Mouse (Mus musculus): Measurements from ENCODE around the gene Gm7954. TPM values are rescaled to one million over a fixed set of nuclear protein-coding genes. Genes with fewer than 3 reads are reported as not detected.
A peak's percentile ranks its signal among the peaks of the same experiment; 100 is the strongest.
"Not testable (repeated sequence)": the region's sequence is repeated elsewhere in the genome, so short reads cannot be mapped to it uniquely, and the experiment has no call there.

Gm7954 gene
- polyA plus RNA-seq (2016; fragmentation: Nextera tagmentation; extraction: Ambion mirVana) = not detected in 2 replicates

- H3K36me3 ChIP-seq (replicated peaks); DNase-seq (ENCODE audit: extremely low spot score, low spot score); H3K27ac ChIP-seq; H3K4me1 ChIP-seq; H3K27me3 ChIP-seq (ENCODE audit: poor library complexity, severe bottlenecking); H3K4me3 ChIP-seq; H3K9me3 ChIP-seq: not testable (repeated sequence)
- WGBS = no CpG with 5 or more reads among the region's 2 CpGs
Measured at GRCm38 (mm10) chr14:41453418-41453817, at the start of gene Gm7954. TSS of gene Gm7954 (minus strand) at chr14:41453518.

- H3K27me3 ChIP-seq (ENCODE audit: poor library complexity, severe bottlenecking); H3K27ac ChIP-seq; H3K4me3 ChIP-seq; H3K4me1 ChIP-seq; DNase-seq (ENCODE audit: extremely low spot score, low spot score); H3K36me3 ChIP-seq (replicated peaks); H3K9me3 ChIP-seq: not testable (repeated sequence)
Measured at GRCm38 (mm10) chr14:41489385-41489784, 36.1 kb upstream of the Gm7954 start, which contains the start of gene Gm3486. TSS of gene Gm3486 (minus strand) at chr14:41489485.

- WGBS = 19% methylated on average over 12 of the region's 16 CpGs
- H3K4me3 ChIP-seq, H3K4me1 ChIP-seq: not testable (repeated sequence)
Measured at GRCm38 (mm10) chr14:41425393-41426075, 27.8 kb downstream of the Gm7954 start.

GRCm38 (mm10) chr14:41424694-41425093, 28.6 kb downstream of the Gm7954 start:
- not testable (repeated sequence) for H3K27ac ChIP-seq; H3K9me3 ChIP-seq; H3K36me3 ChIP-seq (replicated peaks); H3K27me3 ChIP-seq (ENCODE audit: poor library complexity, severe bottlenecking); H3K4me1 ChIP-seq
- peak overlapping the region; percentile 23 for H3K4me3 ChIP-seq
- DNase-seq (ENCODE audit: extremely low spot score, low spot score) = peak; percentile 14
- 4% methylated on average over 12 of the region's 14 CpGs for WGBS

More at GRCm38 (mm10) chr14:41425393-41426075, 27.8 kb downstream of the Gm7954 start:
- not testable (repeated sequence) for H3K27me3 ChIP-seq (ENCODE audit: poor library complexity, severe bottlenecking); H3K27ac ChIP-seq; H3K9me3 ChIP-seq; H3K36me3 ChIP-seq (replicated peaks)
- DNase-seq (ENCODE audit: extremely low spot score, low spot score) = peak; percentile 23

GRCm38 (mm10) chr14:41408181-41408580, 45.1 kb downstream of the Gm7954 start, which contains the start of gene Gm6482:
TSS of gene Gm6482 (minus strand) at chr14:41408281.
- not testable (repeated sequence) for H3K27ac ChIP-seq; H3K4me1 ChIP-seq; H3K9me3 ChIP-seq; H3K4me3 ChIP-seq; DNase-seq (ENCODE audit: extremely low spot score, low spot score); H3K27me3 ChIP-seq (ENCODE audit: poor library complexity, severe bottlenecking); H3K36me3 ChIP-seq (replicated peaks)
- WGBS = 60% methylated on average over 1 of the region's 2 CpGs

Other genes starting within 250 kb of the Gm7954 start
- gene Gm2832, start 174.7 kb downstream of the Gm7954 start, polyA plus RNA-seq (2016; fragmentation: Nextera tagmentation; extraction: Ambion mirVana) = 0.17 TPM in 1 of 2 replicates, not detected in the other
- not detected in 2 replicates for gene Gm5798, start 104.9 kb downstream of the Gm7954 start, polyA plus RNA-seq (2016; fragmentation: Nextera tagmentation; extraction: Ambion mirVana)
- not detected in 2 replicates for gene Gm7945, start 67.1 kb downstream of the Gm7954 start, polyA plus RNA-seq (2016; fragmentation: Nextera tagmentation; extraction: Ambion mirVana)
- not detected in 2 replicates for gene Gm6482, start 45.2 kb downstream of the Gm7954 start, polyA plus RNA-seq (2016; fragmentation: Nextera tagmentation; extraction: Ambion mirVana)
- not detected in 2 replicates for gene Gm3486, start 36.0 kb upstream of the Gm7954 start, polyA plus RNA-seq (2016; fragmentation: Nextera tagmentation; extraction: Ambion mirVana)
- not detected in 2 replicates for gene Gm7970, start 102.1 kb upstream of the Gm7954 start, polyA plus RNA-seq (2016; fragmentation: Nextera tagmentation; extraction: Ambion mirVana)
- not detected in 2 replicates for gene 1700049E17Rik2, start 119.7 kb upstream of the Gm7954 start, polyA plus RNA-seq (2016; fragmentation: Nextera tagmentation; extraction: Ambion mirVana)
- not detected in 2 replicates for gene Gm3072, start 171.1 kb upstream of the Gm7954 start, polyA plus RNA-seq (2016; fragmentation: Nextera tagmentation; extraction: Ambion mirVana)
- not detected in 2 replicates for gene Gm3676, start 193.0 kb upstream of the Gm7954 start, polyA plus RNA-seq (2016; fragmentation: Nextera tagmentation; extraction: Ambion mirVana)
- gene Gm8068, start 248.4 kb upstream of the Gm7954 start, polyA plus RNA-seq (2016; fragmentation: Nextera tagmentation; extraction: Ambion mirVana) = not detected in 2 replicates